Mouse (Mus musculus) forebrain, embryonic 15.5 days (tissue): ENCODE results near the gene Telo2. TPM values are rescaled to one million over a fixed set of nuclear protein-coding genes. Genes with fewer than 3 reads are reported as not detected.

Experiments
- ATAC-seq: fragments of 200-750 bp; cut with Nextera tagmentation; replicated peaks from 2 replicates; pipeline ENCODE4 v1.8.0; 2017; ENCODE audit warnings: mild to moderate bottlenecking, moderate TSS enrichment, moderate library complexity
- H3K27ac ChIP-seq: fragments of 300-500 bp; sonication (generic); replicated peaks from 2 replicates; pipeline ENCODE4 v1.5.1; 2015; ENCODE audit warnings: mild to moderate bottlenecking, inconsistent platforms
- H3K27me3 ChIP-seq: fragments of 300-500 bp; sonication (generic); 2 replicates; pipeline ENCODE4 v1.6.1; 2015; ENCODE audit warnings: inconsistent platforms
- H3K36me3 ChIP-seq: fragments of 300-500 bp; sonication (generic); 2 replicates; pipeline ENCODE4 v1.6.1; 2015; ENCODE audit warnings: mild to moderate bottlenecking, inconsistent platforms
- H3K4me1 ChIP-seq: fragments of 300-500 bp; sonication (generic); 2 replicates; pipeline ENCODE4 v1.6.1; 2015; ENCODE audit warnings: inconsistent platforms
- H3K4me2 ChIP-seq: fragments of 300-500 bp; sonication (generic); replicated peaks from 2 replicates; pipeline ENCODE4 v1.6.1; 2015; ENCODE audit warnings: mild to moderate bottlenecking, inconsistent platforms
- H3K4me3 ChIP-seq: fragments of 300-500 bp; sonication (generic); 2 replicates; pipeline ENCODE4 v1.5.1; 2015; ENCODE audit warnings: mild to moderate bottlenecking, inconsistent platforms
- H3K9ac ChIP-seq: fragments of 300-500 bp; sonication (generic); replicated peaks from 2 replicates; pipeline ENCODE4 v1.6.1; 2015; ENCODE audit warnings: mild to moderate bottlenecking, inconsistent platforms
- H3K9me3 ChIP-seq: fragments of 300-500 bp; sonication (generic); 2 replicates; pipeline ENCODE4 v1.6.1; 2016; ENCODE audit warnings: inconsistent platforms
- WGBS: fragments of 180-500 bp; shearing (Covaris S2); methylation state at CpG from one replicate; pipeline ENCODE4 v1.1.7; 2015; ENCODE audit warnings: mixed read lengths; 5-methylcytosine and 5-hydroxymethylcytosine counted together
- polyA plus RNA-seq: library from polyadenylated mRNA; unstranded; fragments of >200 nt; fragmentation: Nextera tagmentation; extraction: Ambion mirVana; gene quantifications from 2 replicates; pipeline ENCODE4 v1.2.1, GENCODE M21; 2015

Gene Telo2
- polyA plus RNA-seq, 1 experiment from 2014 or later = 57.2 TPM

DNA sequence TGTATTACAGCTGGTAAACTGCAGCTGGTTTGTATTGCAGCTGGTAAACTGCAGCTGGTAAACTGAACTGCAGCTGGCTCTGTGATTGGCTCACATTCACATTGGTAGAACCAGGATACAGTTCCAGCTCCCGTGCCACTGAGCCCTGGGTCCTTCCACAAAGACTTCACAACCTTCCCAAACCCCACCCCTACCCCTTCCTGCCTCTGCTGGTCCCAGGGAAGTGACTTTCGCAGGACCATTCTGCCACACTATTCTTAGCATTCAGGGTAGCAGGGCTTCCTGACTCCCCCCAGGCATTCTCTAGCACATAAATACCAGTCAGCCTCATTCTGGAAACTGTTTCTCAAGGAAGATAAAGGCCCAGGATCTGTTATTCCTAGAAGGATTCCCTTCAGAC lies 47.1 kb downstream of the Telo2 start:
- Histone ChIP-seq H3K9me3 (no peaks in the 10 kb centered on the region), H3K4me1 (no peaks in the 10 kb centered on the region), H3K9ac (no peak overlapping the region), H3K27me3 (no peaks in the 10 kb centered on the region), H3K4me3 (no peak overlapping the region), H3K36me3 (peaks cover 4% of the 10 kb centered on the region; the same call in 1 of the 2 replicates), H3K27ac (no peak overlapping the region), H3K4me2 (no peak overlapping the region)
- 69% methylated on average over 2 of the region's 2 CpGs for WGBS
- ATAC-seq = no peak

- WGBS = 79% methylated on average over 8 of the region's 8 CpGs
- H3K36me3 ChIP-seq = peaks cover 1% of the 10 kb centered on the region; the same call in 1 of the 2 replicates
- no peak overlapping the region for H3K27ac ChIP-seq
- H3K9me3 ChIP-seq = no peaks in the 10 kb centered on the region
- H3K9ac ChIP-seq = no peak overlapping the region
- H3K4me2 ChIP-seq = no peak overlapping the region
- H3K4me3 ChIP-seq = no peak overlapping the region
- H3K27me3 ChIP-seq = no peaks in the 10 kb centered on the region
- no peak for ATAC-seq
- H3K4me1 ChIP-seq = no peaks in the 10 kb centered on the region
These were observed 48.3 kb downstream of the Telo2 start for GRCm38 (mm10) chr17:25067442-25067851.

- no peaks in the 10 kb centered on the region for H3K4me1 ChIP-seq
These were observed 49.2 kb downstream of the Telo2 start for GRCm38 (mm10) chr17:25066595-25066994.

DNA sequence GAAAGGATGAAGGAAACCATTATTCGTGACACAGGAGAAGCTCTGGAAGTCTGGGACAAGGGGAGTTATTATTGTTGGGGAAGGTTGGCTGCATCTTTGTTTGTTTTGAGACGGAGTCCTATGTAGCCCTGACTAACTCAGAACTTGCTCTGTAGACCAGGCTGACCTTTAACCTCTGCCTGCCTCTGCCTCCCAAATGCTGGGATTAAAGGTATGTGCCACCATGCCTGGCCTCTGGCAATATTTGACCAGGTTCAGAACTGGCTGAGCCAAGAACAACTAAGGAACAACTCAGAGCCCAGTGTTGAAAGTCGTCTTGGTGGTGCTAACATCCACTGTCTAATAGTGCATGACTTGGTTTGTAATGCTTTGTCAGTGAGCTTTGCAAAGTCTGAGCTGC lies 50.6 kb downstream of the Telo2 start:
- 89% methylated on average over 3 of the region's 3 CpGs for WGBS
- Histone ChIP-seq H3K27me3 (no peaks in the 10 kb centered on the region), H3K4me1 (no peaks in the 10 kb centered on the region), H3K9ac (no peak overlapping the region), H3K4me2 (no peak overlapping the region), H3K27ac (no peak overlapping the region), H3K36me3 (peaks cover 5% of the 10 kb centered on the region; the same call in 1 of the 2 replicates), H3K4me3 (no peak overlapping the region), H3K9me3 (no peaks in the 10 kb centered on the region)
- no peak for ATAC-seq

More at GRCm38 (mm10) chr17:25066595-25066994, 49.2 kb downstream of the Telo2 start:
- Histone ChIP-seq H3K27me3 (no peaks in the 10 kb centered on the region), H3K4me3 (no peak overlapping the region), H3K9me3 (no peaks in the 10 kb centered on the region), H3K4me2 (no peak overlapping the region), H3K36me3 (peaks cover 5% of the 10 kb centered on the region; the same call in 1 of the 2 replicates), H3K27ac (no peak overlapping the region), H3K9ac (no peak overlapping the region)
- 93% methylated on average over 7 of the region's 7 CpGs for WGBS
- ATAC-seq = no peak

DNA sequence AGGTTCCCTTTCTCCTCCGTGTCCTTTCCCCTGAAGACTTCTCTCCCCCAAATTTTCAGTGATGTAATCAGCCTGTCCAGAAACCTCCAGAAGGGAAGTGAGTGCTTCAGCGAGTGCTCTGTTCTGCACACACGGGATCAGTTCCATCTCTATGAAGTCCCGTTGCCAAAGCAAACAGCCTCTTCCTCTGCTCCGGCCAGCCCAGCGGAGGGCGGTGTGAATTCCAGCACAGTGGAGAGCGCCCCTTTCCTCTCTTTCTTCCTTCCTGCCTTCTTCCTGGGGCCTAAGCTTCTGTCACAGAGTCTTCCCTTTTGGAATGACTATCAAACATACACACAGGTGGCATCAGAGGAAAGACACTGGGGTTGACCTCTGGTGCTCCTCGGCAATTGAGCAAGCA lies 51.4 kb downstream of the Telo2 start:
- WGBS = 81% methylated on average over 9 of the region's 9 CpGs

DNA sequence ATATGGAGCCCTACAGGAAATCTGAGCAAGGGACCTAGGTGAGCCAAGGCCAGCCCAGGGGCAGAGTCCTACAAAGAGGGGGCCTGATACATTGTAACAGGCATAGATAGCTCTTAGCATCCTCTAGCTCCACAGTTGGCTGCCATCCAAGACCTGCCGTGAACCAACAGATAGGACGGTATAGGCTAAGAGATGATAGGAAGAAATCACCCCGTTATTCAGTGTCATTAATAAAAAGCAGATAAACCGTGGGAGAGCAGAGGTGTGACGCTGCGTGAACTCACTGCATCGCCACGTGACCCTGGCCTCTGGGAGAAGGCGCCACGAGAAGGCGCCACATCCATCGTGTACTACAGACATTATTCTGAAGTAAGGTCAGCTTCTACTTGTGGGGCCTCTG lies 51.9 kb downstream of the Telo2 start:
- Histone ChIP-seq H3K9me3 (no peaks in the 10 kb centered on the region), H3K27ac (no peak overlapping the region), H3K4me1 (no peaks in the 10 kb centered on the region), H3K36me3 (peaks cover 10% of the 10 kb centered on the region; the same call in 1 of the 2 replicates), H3K4me2 (no peak overlapping the region), H3K4me3 (no peak overlapping the region), H3K27me3 (no peaks in the 10 kb centered on the region), H3K9ac (no peak overlapping the region)
- ATAC-seq = no peak
- 84% methylated on average over 12 of the region's 12 CpGs for WGBS

More for the DNA sequence above, 51.4 kb downstream of the Telo2 start:
- Histone ChIP-seq H3K27me3 (no peaks in the 10 kb centered on the region), H3K36me3 (peaks cover 10% of the 10 kb centered on the region; the same call in 1 of the 2 replicates), H3K4me2 (no peak overlapping the region), H3K4me3 (no peak overlapping the region), H3K9ac (no peak overlapping the region), H3K4me1 (no peaks in the 10 kb centered on the region), H3K9me3 (no peaks in the 10 kb centered on the region), H3K27ac (no peak overlapping the region)
- no peak for ATAC-seq

DNA sequence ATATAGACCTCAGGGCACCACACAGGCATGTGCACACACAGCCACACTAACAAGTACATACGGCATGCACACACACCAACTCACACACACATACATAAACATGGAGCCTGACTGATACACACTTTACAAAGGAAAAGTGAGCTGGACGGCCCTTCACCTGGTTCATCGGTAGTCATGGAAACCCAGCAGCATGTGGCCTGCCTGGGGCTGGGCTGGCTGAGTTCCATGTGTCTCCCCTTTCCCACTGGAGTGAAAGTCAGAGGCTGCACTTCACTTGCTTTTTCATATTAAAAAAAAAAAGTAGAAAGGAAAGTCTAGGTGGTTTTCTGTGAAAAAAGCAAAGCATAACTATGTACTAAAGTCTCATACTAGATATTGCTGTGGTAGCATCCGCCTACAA lies 52.5 kb downstream of the Telo2 start:
- H3K9ac ChIP-seq = no peak overlapping the region
- no peak overlapping the region for H3K27ac ChIP-seq
- no peaks in the 10 kb centered on the region for H3K9me3 ChIP-seq
- WGBS = 77% methylated on average over 4 of the region's 4 CpGs
- H3K27me3 ChIP-seq = no peaks in the 10 kb centered on the region
- no peak overlapping the region for H3K4me2 ChIP-seq
- H3K36me3 ChIP-seq = peaks cover 10% of the 10 kb centered on the region; the same call in 1 of the 2 replicates
- no peak overlapping the region for H3K4me3 ChIP-seq
- H3K4me1 ChIP-seq = no peaks in the 10 kb centered on the region
- ATAC-seq = no peak

- no peak overlapping the region for H3K9ac ChIP-seq
- H3K4me1 ChIP-seq = no peaks in the 10 kb centered on the region
- H3K27me3 ChIP-seq = no peaks in the 10 kb centered on the region
- ATAC-seq = no peak
- no peak overlapping the region for H3K27ac ChIP-seq
- no peak overlapping the region for H3K4me3 ChIP-seq
- H3K36me3 ChIP-seq = peaks cover 29% of the 10 kb centered on the region; the same call in 1 of the 2 replicates
- no peak overlapping the region for H3K4me2 ChIP-seq
- H3K9me3 ChIP-seq = no peaks in the 10 kb centered on the region
- WGBS = 92% methylated on average over 6 of the region's 6 CpGs
These were observed 58.7 kb downstream of the Telo2 start for GRCm38 (mm10) chr17:25057041-25057440.

GRCm38 (mm10) chr17:25053274-25053673 lies 62.5 kb downstream of the Telo2 start:
- no peaks in the 10 kb centered on the region for H3K4me1 ChIP-seq
- H3K27me3 ChIP-seq = no peaks in the 10 kb centered on the region
- no peak overlapping the region for H3K4me3 ChIP-seq
- H3K9me3 ChIP-seq = no peaks in the 10 kb centered on the region
- H3K36me3 ChIP-seq = peaks cover 30% of the 10 kb centered on the region; the same call in 1 of the 2 replicates
- no peak overlapping the region for H3K9ac ChIP-seq
- H3K27ac ChIP-seq = no peak overlapping the region
- H3K4me2 ChIP-seq = no peak overlapping the region
- 86% methylated on average over 9 of the region's 9 CpGs for WGBS
- ATAC-seq = no peak

Other genes with a start within 250 kb of the Telo2 start
- gene Igfals, start 250.0 kb downstream of the Telo2 start, polyA plus RNA-seq = 0.11 TPM in 1 of 2 replicates, not detected in the other
- gene Nubp2, start 229.6 kb downstream of the Telo2 start, polyA plus RNA-seq = 73.2 and 74.2 TPM in 2 replicates
- gene Spsb3, start 229.3 kb downstream of the Telo2 start, polyA plus RNA-seq = 81.5 and 82.5 TPM in 2 replicates
- 32.8 and 34.6 TPM in 2 replicates for gene Eme2, start 220.9 kb downstream of the Telo2 start, polyA plus RNA-seq
- gene Mrps34, start 220.9 kb downstream of the Telo2 start, polyA plus RNA-seq = 77.6 and 82.2 TPM in 2 replicates
- gene Nme3, start 219.5 kb downstream of the Telo2 start, polyA plus RNA-seq = 69.6 and 72.6 TPM in 2 replicates
- 89.4 and 90.6 TPM in 2 replicates for gene Mapk8ip3, start 179.0 kb downstream of the Telo2 start, polyA plus RNA-seq
- gene Jpt2, start 155.3 kb downstream of the Telo2 start, polyA plus RNA-seq = 101 and 114 TPM in 2 replicates
- gene Cramp1l, start 100.2 kb downstream of the Telo2 start, polyA plus RNA-seq = 7.6 and 8.5 TPM in 2 replicates
- 24.0 and 25.4 TPM in 2 replicates for gene Ift140, start 99.9 kb downstream of the Telo2 start, polyA plus RNA-seq
- gene Tmem204, start 32.4 kb downstream of the Telo2 start, polyA plus RNA-seq = 10.5 and 11.5 TPM in 2 replicates
- not detected in 2 replicates for gene Ptx4, start 4.8 kb upstream of the Telo2 start, polyA plus RNA-seq
- 28.8 and 30.4 TPM in 2 replicates for gene Clcn7, start 17.4 kb upstream of the Telo2 start, polyA plus RNA-seq
- not detected in 2 replicates for gene Ccdc154, start 46.5 kb upstream of the Telo2 start, polyA plus RNA-seq
- not detected in 2 replicates for gene Gm38655, start 59.5 kb upstream of the Telo2 start, polyA plus RNA-seq
- gene BC003965, start 68.6 kb upstream of the Telo2 start, polyA plus RNA-seq = 35.7 and 37.8 TPM in 2 replicates
- 10.6 and 14.2 TPM in 2 replicates for gene Unkl, start 72.4 kb upstream of the Telo2 start, polyA plus RNA-seq
- 85.5 and 85.7 TPM in 2 replicates for gene Gnptg, start 124.2 kb upstream of the Telo2 start, polyA plus RNA-seq
- 66.2 and 69.2 TPM in 2 replicates for gene Tsr3, start 124.2 kb upstream of the Telo2 start, polyA plus RNA-seq
- 7.2 and 10.1 TPM in 2 replicates for gene Baiap3, start 140.4 kb upstream of the Telo2 start, polyA plus RNA-seq
- gene Ube2i, start 158.7 kb upstream of the Telo2 start, polyA plus RNA-seq = 680 and 683 TPM in 2 replicates
- 0.18 TPM in 1 of 2 replicates, not detected in the other for gene Prss34, start 182.4 kb upstream of the Telo2 start, polyA plus RNA-seq
- gene Prss28, start 192.7 kb upstream of the Telo2 start, polyA plus RNA-seq = not detected in 2 replicates
- not detected in 2 replicates for gene Prss29, start 202.7 kb upstream of the Telo2 start, polyA plus RNA-seq
- not detected in 2 replicates for gene Tpsab1, start 229.6 kb upstream of the Telo2 start, polyA plus RNA-seq